Mouse (Mus musculus) left cerebral cortex, adult 8-10 months (tissue): ENCODE results near the gene Igfbp2. TPM values are rescaled to one million over a fixed set of nuclear protein-coding genes. Genes with fewer than 3 reads are reported as not detected.

Experiments used
- total RNA-seq, 4 experiments: library from RNA; stranded (reverse); gene quantifications; 2 replicates each; pipeline ENCODE4 v1.2.4; 2022

Gene Igfbp2
- total RNA-seq, 4 experiments from 2014 or later: 49.5 to 63.9 (median 56.1) TPM

Other genes starting within 250 kb of the Igfbp2 start
- 10 to 100 TPM; 60.7 to 79.0 (median 68.4) TPM for gene Smarcal1, start 241.3 kb upstream of the Igfbp2 start, total RNA-seq
- gene Ankar, start 123.9 kb upstream of the Igfbp2 start, total RNA-seq: not detected
- 100 to 1,000 TPM; 659 to 698 (median 688) TPM for gene Rpl37a, start 113.2 kb upstream of the Igfbp2 start, total RNA-seq
- gene Igfbp5, start 50.4 kb downstream of the Igfbp2 start, total RNA-seq: 10 to 100 TPM; 65.8 to 95.2 (median 82.5) TPM
- not detected for gene Tnp1, start 191.4 kb downstream of the Igfbp2 start, total RNA-seq